Comparison of ENCODE assay signal across 12 mouse cellular contexts in the genomic region with DNA sequence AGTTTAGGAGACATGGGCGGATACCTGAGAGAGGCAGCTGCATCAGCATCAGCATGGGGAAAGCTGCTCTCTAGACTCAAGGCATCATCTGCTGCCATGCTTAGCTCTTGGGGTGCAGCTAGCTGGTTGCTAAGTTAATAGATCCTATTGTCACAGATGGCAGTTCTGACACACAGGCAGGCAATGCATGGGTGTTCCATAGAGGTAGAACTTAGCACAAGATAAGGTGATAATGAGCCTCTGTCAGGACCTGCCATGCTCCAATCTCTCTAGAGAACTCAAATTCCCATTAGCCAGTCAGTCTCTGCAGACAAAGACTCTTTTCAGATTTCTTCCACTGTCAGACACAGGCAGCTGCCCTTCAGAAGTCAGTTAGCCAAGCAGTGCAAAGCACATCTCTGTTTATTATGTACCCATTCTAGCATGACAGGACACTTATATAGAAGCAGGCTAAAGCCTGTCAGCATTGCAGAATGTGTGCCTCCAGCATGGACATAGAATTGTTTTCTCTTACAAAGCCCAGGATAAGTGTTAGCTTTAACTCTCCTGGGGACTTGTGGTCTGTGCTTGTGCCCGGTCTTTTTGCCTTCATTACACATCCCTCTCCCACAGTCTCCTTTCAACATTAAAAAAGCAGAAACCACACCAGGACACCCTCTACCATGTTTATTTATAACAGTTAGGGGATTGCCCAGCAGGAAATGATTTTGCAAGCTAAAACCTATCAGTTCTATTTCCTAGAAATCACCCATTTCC. TPM values are rescaled to one million over a fixed set of nuclear protein-coding genes. Genes with fewer than 3 reads are reported as not detected.
DNase-seq lines count a peak whose midpoint lies in the region; ATAC-seq and TF ChIP-seq lines count a peak whose summit lies in the region.
"Had no signal": no experiment of that assay in that cellular context is flagged by ENCODE, and none has a peak within 500 bp of the region (broad histone marks: within the 10 kb centered on the region; RNA-seq: fewer than 3 reads in every experiment).

No protein-coding gene starts in this region.

- DNase-seq in liver, postnatal 0 days, result no peak
- peak; percentile 42 for DNase-seq in brain, embryonic 14.5 days (ENCODE audit: low read depth)
- DNase-seq in layer of hippocampus, adult 9-11 months, result peak; percentile 34
- peak; percentile 38 for DNase-seq in splenic B cell, adult 2 months (ENCODE audit: low read depth, low spot score)
- DNase-seq in kidney, postnatal 14 days, result no peak
- DNase-seq in frontal cortex, postnatal 14 days (ENCODE audit: low spot score in 2 of 2), result no peak
- DNase-seq: adrenal gland, adult 2 months; right cerebral cortex, postnatal 14 days; thymus, postnatal 4 days had no signal

- 49% methylated on average over 2 of the region's 2 CpGs for WGBS in liver, postnatal 0 days (ENCODE audit: insufficient replicate concordance)
- WGBS in liver, embryonic 12.5 days (ENCODE audit: insufficient replicate concordance), result 46% methylated on average over 2 of the region's 2 CpGs

- H3K4me2 ChIP-seq in liver, postnatal 0 days (ENCODE audit: low read depth, low read length), result no peak overlapping the region
- no peak overlapping the region for H3K4me2 ChIP-seq in liver, embryonic 12.5 days
- H3K4me2 ChIP-seq: embryonic facial prominence, embryonic 13.5 days; stomach, embryonic 15.5 days had no signal

- H3K9me3 ChIP-seq in liver, postnatal 0 days (ENCODE audit: low read length), result no peaks in the 10 kb centered on the region
- H3K9me3 ChIP-seq in liver, embryonic 12.5 days (replicated peaks), result no peaks in the 10 kb centered on the region
- H3K9me3 ChIP-seq: embryonic facial prominence, embryonic 13.5 days; stomach, embryonic 15.5 days had no signal

- peak; percentile 62 for TF ChIP-seq EP300 in liver, postnatal 0 days (IDR thresholded peaks at IDR 0.05; ENCODE audit: low read depth)

- H3K4me1 ChIP-seq in liver, postnatal 0 days (ENCODE audit: insufficient read depth), result peaks cover 3% of the 10 kb centered on the region; the same call in 1 of the 2 replicates
- H3K4me1 ChIP-seq in liver, embryonic 12.5 days, result 0 out of 2 replicates have a peak, but pooled peaks cover 4% of the 10 kb centered on the region
- H3K4me1 ChIP-seq: embryonic facial prominence, embryonic 13.5 days; stomach, embryonic 15.5 days had no signal

- H3K4me3 ChIP-seq in liver, postnatal 0 days (ENCODE audit: low read depth, low read length), result no peak overlapping the region
- H3K4me3 ChIP-seq in liver, embryonic 12.5 days, result no peak overlapping the region
- H3K4me3 ChIP-seq: embryonic facial prominence, embryonic 13.5 days; stomach, embryonic 15.5 days had no signal

- H3K9ac ChIP-seq in liver, postnatal 0 days (replicated peaks), result no peak overlapping the region
- no peak overlapping the region for H3K9ac ChIP-seq in liver, embryonic 12.5 days
- H3K9ac ChIP-seq: embryonic facial prominence, embryonic 13.5 days; stomach, embryonic 15.5 days had no signal

- ATAC-seq in liver, postnatal 0 days, result peak; percentile 62
- no peak for ATAC-seq in liver, embryonic 12.5 days

- H3K36me3 ChIP-seq in liver, postnatal 0 days (replicated peaks; ENCODE audit: insufficient read depth, low read length), result no peaks in the 10 kb centered on the region
- H3K36me3 ChIP-seq in liver, embryonic 12.5 days, result no peaks in the 10 kb centered on the region
- no peaks in the 10 kb centered on the region; the same call in 1 of the 2 replicates for H3K36me3 ChIP-seq in splenic B cell, adult 2 months (ENCODE audit: control insufficient read depth, insufficient read depth, low read length, poor library complexity, severe bottlenecking)
- H3K36me3 ChIP-seq: embryonic facial prominence, embryonic 13.5 days; stomach, embryonic 15.5 days had no signal

- no peak for TF ChIP-seq POLR2A in brain, embryonic 14.5 days (IDR thresholded peaks at IDR 0.05; ENCODE audit: borderline replicate concordance, extremely low read depth, insufficient read depth, insufficient read length, poor library complexity, severe bottlenecking)

- no peaks in the 10 kb centered on the region for H3K27me3 ChIP-seq in liver, postnatal 0 days (ENCODE audit: insufficient read depth, low read length)
- H3K27me3 ChIP-seq in liver, embryonic 12.5 days (replicated peaks), result no peaks in the 10 kb centered on the region
- H3K27me3 ChIP-seq in splenic B cell, adult 2 months (ENCODE audit: control insufficient read depth, insufficient read depth, low read length, poor library complexity, severe bottlenecking), result no peaks in the 10 kb centered on the region
- H3K27me3 ChIP-seq: embryonic facial prominence, embryonic 13.5 days; stomach, embryonic 15.5 days had no signal

- no peak for TF ChIP-seq CTCF in liver, postnatal 0 days (IDR thresholded peaks at IDR 0.05; ENCODE audit: low read depth)
- TF ChIP-seq CTCF in brain, embryonic 14.5 days (IDR thresholded peaks at IDR 0.05; ENCODE audit: borderline replicate concordance, extremely low read depth, insufficient read depth, insufficient read length), result no peak

- peak overlapping the region; percentile 62 for H3K27ac ChIP-seq in liver, postnatal 0 days (ENCODE audit: low read depth)
- no peak overlapping the region for H3K27ac ChIP-seq in liver, embryonic 12.5 days
- H3K27ac ChIP-seq: embryonic facial prominence, embryonic 13.5 days; stomach, embryonic 15.5 days had no signal

RNA-seq across cellular contexts. Expression of a gene that starts 0.5 kb away (rescaled TPM):
- 2.5 and 4.1 TPM in 2 replicates for polyA plus RNA-seq in liver, postnatal 0 days (2015; fragmentation: Nextera tagmentation; extraction: Ambion mirVana)
- 0.06 and 0.20 TPM in 2 replicates for polyA plus RNA-seq in liver, embryonic 12.5 days (2016; fragmentation: Nextera tagmentation; extraction: Ambion mirVana)
- 0.10 and 0.15 TPM in 2 replicates for polyA plus RNA-seq in brain, embryonic 14.5 days (2012; rRNA removed)
- polyA plus RNA-seq: embryonic facial prominence, embryonic 13.5 days had no signal

RNA-seq across cellular contexts. Expression of a gene that starts 22.2 kb away (rescaled TPM):
- 18.2 and 21.9 TPM in 2 replicates for polyA plus RNA-seq in liver, postnatal 0 days (2015; fragmentation: Nextera tagmentation; extraction: Ambion mirVana)
- polyA plus RNA-seq in liver, embryonic 12.5 days (2016; fragmentation: Nextera tagmentation; extraction: Ambion mirVana), result 1.3 and 1.9 TPM in 2 replicates
- 0.33 and 0.57 TPM in 2 replicates for polyA plus RNA-seq in brain, embryonic 14.5 days (2012; rRNA removed)

RNA-seq across cellular contexts. Expression of a gene that starts 49.1 kb away (rescaled TPM):
- polyA plus RNA-seq in liver, postnatal 0 days (2015; fragmentation: Nextera tagmentation; extraction: Ambion mirVana), result 0.44 and 0.95 TPM in 2 replicates
- 0.10 and 0.15 TPM in 2 replicates for polyA plus RNA-seq in liver, embryonic 12.5 days (2016; fragmentation: Nextera tagmentation; extraction: Ambion mirVana)
- 0.05 and 0.07 TPM in 2 replicates for polyA plus RNA-seq in brain, embryonic 14.5 days (2012; rRNA removed)

Comparison
In these comparisons a context has a peak if more than half of its experiments do, and no peak if none do; other contexts are left out.
1. DNase-seq: peak in brain, embryonic 14.5 days (single experiment), layer of hippocampus, adult 9-11 months (single experiment) and splenic B cell, adult 2 months (single experiment); none in liver, postnatal 0 days (single experiment), kidney, postnatal 14 days (single experiment) and frontal cortex, postnatal 14 days (0 of 2).